Mouse (Mus musculus): Measurements from ENCODE around the gene Pde4d.

- no peak for TF ChIP-seq ZKSCAN1 (IDR thresholded peaks at IDR 0.05; ENCODE audit: low read depth, low read length)
- no peak for TF ChIP-seq TBP (IDR thresholded peaks at IDR 0.05; ENCODE audit: low read depth, low read length)
- TF ChIP-seq RAD21 (IDR thresholded peaks at IDR 0.05; ENCODE audit: low read depth, low read length): no peak
- TF ChIP-seq CTCF (IDR thresholded peaks at IDR 0.05 in 2 of 3, conservative IDR thresholded peaks at IDR 0.05 in 1 of 3; ENCODE audit: control insufficient read depth in 1 of 3, insufficient read depth in 1 of 3, low read depth in 2 of 3, low read length in 3 of 3, poor library complexity in 1 of 3, severe bottlenecking in 1 of 3): no peak
- no peak for TF ChIP-seq HCFC1 (IDR thresholded peaks at IDR 0.05; ENCODE audit: low read depth, low read length)
- no peak for TF ChIP-seq CHD2 (IDR thresholded peaks at IDR 0.05; ENCODE audit: low read length)
- TF ChIP-seq USF1 (IDR thresholded peaks at IDR 0.05; ENCODE audit: low read depth, low read length): no peak
- no peak for TF ChIP-seq MYB (IDR thresholded peaks at IDR 0.05; ENCODE audit: low read depth, low read length)
- no peak for TF ChIP-seq POLR2A (IDR thresholded peaks at IDR 0.05; ENCODE audit: control insufficient read depth in 1 of 2, insufficient read depth in 1 of 2, low read depth in 1 of 2, low read length in 2 of 2, poor library complexity in 1 of 2)
- TF ChIP-seq MAX (IDR thresholded peaks at IDR 0.05; ENCODE audit: low read length): no peak
- no peak for TF ChIP-seq UBTF (IDR thresholded peaks at IDR 0.05; ENCODE audit: borderline replicate concordance, insufficient read depth, low read depth, low read length)
- no peak for TF ChIP-seq JUND (IDR thresholded peaks at IDR 0.05; ENCODE audit: low read depth, low read length)
- TF ChIP-seq ELF1 (IDR thresholded peaks at IDR 0.05; ENCODE audit: low read depth, low read length): no peak
Observed at GRCm38 (mm10) chr13:109689176-109689575, 1239.4 kb downstream of the Pde4d start.

All from MEL (cell line).